Mouse (Mus musculus) myocyte (in vitro differentiated cells): ENCODE data around the gene Bin2.

Source experiments
- MAX ChIP-seq: IDR thresholded peaks from one replicate; pipeline ENCODE4 v1.6.1; 2011; ENCODE audit warnings: low read depth, mild to moderate bottlenecking, control low read depth
- POLR2A ChIP-seq: IDR thresholded peaks from one replicate; pipeline ENCODE4 v1.6.1; 2011; ENCODE audit warnings: low read depth, mild to moderate bottlenecking, control low read depth, moderate library complexity; ENCODE audit not compliant: insufficient read length
- POLR2AphosphoS2 ChIP-seq: IDR thresholded peaks from one replicate; pipeline ENCODE4 v1.6.1; 2011; ENCODE audit warnings: low read depth, control low read depth; ENCODE audit not compliant: insufficient read length

DNA sequence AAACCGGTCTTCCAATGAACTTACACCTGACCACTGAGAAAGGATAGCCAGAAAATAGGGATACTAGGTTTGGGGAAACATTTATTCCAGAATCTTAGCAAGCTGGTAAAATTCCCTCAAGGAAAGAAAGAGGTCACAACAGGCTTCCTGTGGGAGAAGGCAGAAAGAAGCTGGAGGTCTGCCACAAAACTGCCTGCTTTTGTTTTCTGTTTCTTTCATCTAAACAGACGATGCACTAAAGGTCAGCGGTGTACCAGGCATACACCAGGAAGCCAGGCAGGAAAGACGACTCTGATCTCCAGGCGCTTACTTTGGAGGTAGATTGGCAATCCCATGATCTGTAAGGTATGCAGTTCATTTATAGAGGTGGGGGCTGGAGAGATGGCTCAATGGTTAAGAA is 1.5 kb upstream of the Bin2 start:
- no peak for TF ChIP-seq MAX
- TF ChIP-seq POLR2AphosphoS2 = no peak
- TF ChIP-seq POLR2A = no peak
